Mouse (Mus musculus) frontal cortex, adult 2 months (tissue): ENCODE results near the gene Agtpbp1. TPM values are rescaled to one million over a fixed set of nuclear protein-coding genes. Genes with fewer than 3 reads are reported as not detected.

ENCODE experiments used
- DNase-seq, 2 experiments: peaks; one replicate each; pipeline ENCODE4 v3.0.0; 2022; ENCODE audit warnings: low spot score in 1 of 2; ENCODE audit errors: extremely low spot score in 1 of 2
- polyA plus RNA-seq: library from polyadenylated mRNA; depleted of rRNA; stranded (reverse); fragments of >200 nt; gene quantifications from 2 replicates; pipeline ENCODE4 v1.2.3, GENCODE M21; 2012

Agtpbp1 gene
- polyA plus RNA-seq, 1 experiment, result 80.0 TPM

DNA sequence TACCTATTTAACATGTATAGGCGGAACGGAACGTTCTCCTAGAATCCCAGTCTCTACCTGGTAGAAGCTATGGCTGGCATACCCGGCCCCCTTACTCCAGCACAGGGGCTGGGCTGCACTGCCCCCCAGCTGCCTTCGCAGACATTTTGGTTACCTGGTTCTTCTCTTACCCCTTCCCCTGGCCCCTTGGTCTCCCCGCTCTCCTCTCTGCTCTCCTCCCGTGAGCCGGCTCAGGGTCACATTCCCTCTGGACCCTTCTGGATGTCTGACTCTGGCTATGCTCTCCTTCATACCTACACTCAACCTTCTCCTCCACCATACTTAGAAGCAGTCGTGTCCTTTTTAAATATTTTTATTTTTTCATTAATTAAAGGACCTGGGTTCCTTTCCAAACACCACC is 546 bp downstream of the Agtpbp1 start:
- DNase-seq, result peak in 1 of 2 experiments; percentile 34

DNA sequence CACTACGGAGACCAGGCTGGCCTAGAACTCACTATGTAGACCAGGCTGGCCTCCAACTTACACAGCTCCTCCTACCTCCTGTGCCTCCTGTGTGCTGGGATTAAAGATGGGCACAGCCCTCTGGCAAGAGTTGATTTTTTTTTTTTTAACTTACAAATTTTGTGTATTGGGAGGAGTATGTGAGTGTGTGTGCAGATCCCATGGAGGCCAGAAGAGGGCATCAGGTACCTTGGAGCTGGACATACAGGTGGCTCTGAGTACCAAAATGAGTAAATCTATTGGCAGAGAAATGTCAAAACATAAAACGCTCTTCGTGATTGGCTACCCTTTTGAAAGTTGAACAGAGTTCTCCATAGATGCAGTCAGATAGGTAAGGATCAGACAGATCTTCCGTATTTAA is 4.1 kb downstream of the Agtpbp1 start:
- DNase-seq, result no peak

DNA sequence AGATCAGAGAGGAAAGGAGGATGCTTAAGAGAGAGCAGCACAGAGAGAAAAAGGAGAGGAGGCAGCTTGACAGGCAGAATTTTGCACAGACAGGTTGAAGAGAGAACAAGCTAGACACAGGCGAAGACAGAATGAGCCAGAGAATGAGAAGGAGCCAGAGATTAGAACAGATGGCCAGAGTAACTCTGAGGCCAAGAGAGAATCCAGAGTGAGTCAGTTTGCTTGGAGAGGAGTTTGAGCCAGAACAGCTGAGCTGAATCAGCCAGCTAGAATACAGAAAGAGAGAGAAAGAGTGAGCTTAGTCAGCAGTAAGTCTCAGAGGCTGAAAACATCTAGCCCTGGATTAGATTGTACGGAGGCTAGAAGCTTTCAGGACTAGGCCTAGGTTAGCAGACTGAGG is 12.5 kb downstream of the Agtpbp1 start:
- DNase-seq, result peak; percentile 78 to 84

DNA sequence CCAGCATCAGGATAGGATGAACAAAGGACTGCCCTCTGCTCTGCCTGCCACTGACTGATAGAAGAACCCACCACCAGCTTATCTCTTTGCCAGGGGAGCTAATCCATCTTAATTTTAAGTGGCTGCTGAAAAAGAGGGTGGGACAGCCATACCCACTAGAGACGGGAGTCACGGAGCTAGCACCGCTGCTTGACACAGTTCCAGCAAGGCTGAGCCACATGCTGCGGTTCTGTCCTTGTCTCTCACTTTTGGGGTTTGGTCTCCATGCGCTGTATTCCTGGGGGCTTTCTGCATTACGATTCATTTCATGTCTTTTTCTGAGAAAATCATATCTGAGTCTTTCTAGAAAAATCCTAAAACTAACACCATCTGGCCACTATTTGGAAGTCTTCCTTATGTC is 13.9 kb downstream of the Agtpbp1 start:
- DNase-seq, result no peak

DNA sequence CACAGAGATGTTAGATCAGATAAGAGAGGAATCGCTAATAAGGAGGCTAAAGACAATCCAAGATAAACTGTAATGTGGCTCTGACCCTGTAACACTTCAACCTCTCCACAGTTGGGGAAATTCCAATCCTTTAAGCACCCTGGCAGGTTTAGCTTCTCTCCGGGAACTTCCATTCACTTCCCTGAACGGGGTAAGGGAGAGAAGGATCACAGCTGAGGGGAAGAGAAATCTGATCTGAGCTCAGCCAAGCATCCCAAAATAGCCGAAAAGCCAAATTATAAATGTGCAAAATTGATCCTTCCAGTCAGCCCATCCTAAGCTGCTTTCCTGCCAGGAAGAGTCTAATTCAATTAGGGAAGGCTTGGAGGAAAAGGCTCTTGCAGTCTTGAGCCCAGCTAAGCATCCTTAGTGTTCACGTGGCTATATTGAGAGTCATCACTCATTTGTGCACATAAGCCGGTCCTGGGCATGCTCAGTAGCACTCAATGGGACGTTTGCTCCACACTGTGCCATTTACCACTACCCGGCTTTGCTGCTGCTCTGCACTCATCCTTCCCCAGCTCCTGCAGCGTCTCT is 19.0 kb downstream of the Agtpbp1 start:
- peak in 1 of 2 experiments; percentile 23 for DNase-seq

DNA sequence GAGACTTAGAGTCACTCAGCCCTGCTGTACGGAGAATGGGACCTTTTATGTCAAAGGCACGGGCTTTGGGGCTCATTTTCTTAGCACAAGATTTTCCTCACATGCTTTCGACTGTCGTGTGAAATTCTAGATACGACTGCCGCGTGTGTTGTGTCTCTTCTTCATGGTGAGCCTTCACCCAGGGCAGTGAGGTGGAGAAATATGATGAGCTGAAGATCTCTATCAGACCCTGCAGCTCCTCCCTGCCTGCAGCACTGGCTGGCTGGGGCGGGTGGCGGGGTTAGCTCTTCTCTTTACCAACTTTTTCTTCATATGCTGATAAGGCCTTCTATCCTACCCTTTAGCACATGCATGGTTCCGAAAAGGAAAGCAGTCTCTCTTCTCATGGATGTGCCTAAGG is 20.1 kb downstream of the Agtpbp1 start:
- no peak for DNase-seq

DNA sequence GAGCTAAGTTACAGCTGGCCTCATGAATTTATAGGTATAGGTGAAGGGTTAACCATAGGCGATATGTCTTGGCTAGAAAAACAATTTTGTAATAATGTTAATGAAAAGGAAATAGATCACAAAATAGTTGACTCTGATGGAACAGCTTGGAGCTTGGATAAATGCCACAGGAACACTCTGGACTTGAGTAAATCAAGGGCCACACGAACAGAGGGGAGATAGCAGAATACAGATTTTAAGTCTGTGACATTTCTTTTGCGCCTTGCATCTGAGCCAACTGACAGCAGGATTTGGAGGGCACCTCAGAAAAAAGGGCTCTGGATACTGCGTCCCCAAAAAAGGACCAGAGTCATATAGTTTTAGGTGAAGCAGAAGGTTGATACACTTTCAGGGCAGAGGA is 20.5 kb downstream of the Agtpbp1 start:
- no peak for DNase-seq

DNA sequence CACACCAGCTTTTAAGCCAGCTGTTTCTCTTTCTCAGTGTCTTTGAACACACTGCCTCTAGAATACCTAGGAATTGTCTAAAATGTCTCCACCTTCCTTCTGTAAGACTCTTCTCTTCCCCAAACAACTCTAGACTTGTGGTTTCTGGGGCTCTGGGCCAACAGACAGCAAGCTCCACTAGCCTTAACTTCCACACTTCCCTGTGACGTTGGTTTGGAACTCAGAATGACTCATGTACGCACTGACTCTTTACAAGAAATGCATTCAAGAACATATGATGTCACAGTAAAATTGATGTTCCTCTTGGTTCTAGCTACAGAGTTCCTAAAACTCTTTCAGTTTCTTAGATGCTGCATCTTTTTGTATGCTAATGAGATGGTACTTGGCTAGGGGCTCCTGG is 22.6 kb downstream of the Agtpbp1 start:
- no peak for DNase-seq

DNA sequence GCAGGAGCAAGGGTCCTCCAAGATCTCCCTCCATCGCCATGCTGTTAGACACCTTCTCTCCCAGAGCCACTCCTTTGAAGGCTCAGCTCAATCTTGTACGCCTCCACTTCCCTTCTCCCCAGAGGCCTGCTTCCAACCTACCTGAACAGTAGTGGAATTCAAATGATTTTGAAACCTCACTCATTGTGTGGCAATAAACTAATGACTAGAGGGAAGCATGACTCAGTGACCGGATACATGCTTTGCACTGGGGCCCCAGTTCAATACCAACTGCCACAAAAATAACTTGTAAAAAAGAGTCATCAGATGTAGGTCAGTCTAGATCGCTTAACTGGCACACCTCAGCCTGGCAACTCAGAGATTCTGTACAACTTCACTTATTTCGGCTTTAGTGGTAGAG is 26.3 kb downstream of the Agtpbp1 start:
- no peak for DNase-seq

DNA sequence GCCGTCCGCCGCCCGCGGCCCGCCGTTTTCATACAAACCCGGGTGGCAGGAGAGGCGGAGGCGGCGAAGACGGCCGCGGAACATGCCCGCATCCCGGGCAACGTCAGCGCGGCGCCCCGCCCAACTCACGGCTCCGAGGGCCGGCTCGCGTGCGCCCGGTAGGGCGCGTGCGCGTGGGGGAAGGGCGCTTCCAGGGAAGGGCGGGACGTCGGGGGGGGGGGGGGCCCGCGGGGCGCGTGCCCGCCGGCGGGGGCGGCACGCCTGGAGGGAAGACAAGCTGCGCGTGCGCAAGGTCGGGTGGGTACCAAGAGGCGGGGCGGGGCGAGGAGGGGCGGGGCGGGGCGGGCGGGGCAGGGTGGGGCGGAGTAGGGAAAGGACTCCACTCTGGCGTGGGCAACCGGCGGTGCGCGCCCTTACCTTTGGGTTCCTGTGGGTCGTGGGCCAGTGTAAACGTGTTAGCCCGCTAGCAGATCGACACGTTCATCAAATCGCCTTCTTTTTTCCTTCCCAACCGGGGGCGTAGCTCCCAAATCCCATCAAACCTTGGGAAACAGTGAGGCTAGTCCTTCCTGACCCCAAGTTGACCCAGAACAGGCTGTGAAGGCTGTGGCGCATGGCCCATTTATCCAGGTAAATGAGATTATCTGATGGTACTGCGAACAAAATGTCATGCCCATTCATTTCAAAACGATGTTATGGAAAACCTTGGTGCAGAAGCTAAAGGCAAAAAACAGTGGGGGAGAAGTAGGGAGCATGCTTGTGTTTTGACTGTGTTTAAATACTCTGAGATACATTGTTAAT is 27.6 kb downstream of the Agtpbp1 start:
- DNase-seq, result peak; percentile 47 to 90

DNA sequence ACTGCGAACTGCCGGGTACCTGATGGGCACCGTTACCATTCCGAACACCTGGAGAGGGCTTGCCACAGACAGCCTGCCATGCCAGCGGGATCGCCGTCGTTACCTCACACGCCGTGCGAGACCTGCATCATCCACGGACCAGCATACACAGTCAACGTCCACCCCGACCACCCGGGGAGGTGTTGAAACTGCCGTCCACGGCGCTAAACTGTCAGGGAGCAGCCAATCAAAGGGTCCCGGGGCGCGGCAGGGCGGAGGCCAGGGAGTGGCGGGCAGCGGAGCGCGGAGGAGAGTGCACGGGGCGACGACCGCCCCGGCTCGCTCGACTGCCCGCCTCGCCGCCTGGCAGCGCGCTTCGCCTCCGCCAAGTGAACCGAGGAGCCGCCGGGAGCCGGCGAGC is 28.4 kb downstream of the Agtpbp1 start:
- DNase-seq, result peak in 1 of 2 experiments; percentile 38

DNA sequence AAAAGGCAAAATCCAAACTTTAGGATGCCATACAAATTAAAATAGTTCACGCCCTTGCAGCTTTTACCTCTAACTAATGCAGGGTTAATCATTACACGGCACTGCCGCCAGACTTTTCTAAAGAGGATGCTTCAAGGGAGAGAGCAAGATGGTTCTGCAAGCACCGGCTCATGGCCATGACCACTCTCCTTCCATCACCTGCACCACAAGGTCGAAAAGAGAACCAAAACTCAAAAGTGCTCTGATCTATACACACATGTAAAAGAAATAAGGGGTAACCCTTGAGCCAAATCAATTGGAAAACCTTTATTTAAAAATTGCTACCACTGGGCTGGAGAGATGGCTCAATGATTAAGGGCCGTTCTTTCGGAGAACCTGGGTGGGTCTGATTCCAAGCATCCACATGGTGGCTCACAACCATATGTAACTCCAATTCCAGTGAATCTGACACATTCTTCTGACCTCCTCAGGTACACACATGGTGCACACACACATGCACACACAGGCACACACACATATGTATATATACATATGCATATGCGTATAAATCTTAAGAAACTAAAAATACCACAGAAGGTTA is 29.3 kb downstream of the Agtpbp1 start:
- no peak for DNase-seq

DNA sequence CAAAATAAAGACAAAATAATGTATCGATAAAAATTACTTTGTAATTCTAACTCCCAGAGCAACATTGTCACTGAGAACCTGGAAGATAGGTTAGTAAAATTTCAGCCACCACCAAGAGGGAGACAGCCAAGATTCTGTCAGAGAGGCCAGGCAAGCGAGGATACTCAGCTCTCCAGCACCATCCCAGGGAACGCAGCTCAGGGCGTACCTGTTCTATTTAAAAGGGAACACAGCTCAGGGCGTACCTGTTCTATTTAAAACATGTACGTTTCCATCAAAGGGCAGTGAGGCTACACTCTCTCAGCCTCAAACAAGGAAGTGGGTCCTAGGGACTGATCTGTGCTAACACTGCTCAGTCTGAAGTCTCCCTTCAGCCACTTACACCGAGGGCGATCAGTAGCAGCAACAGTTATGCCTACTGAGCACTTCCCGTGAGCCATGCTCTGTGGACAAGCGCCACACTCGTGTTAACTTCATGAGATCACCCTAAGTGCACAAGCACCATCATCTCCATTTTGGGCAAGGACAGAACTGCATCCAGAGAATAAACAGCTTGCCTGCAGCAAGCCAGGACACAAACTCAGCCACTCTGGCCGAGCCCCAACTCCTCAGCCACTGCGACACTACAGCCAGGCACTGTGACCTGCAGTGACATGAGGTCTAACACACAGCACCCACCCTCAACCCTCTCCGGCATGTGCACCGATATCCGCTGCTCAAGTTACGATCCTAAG is 30.1 kb downstream of the Agtpbp1 start:
- DNase-seq, result no peak

DNA sequence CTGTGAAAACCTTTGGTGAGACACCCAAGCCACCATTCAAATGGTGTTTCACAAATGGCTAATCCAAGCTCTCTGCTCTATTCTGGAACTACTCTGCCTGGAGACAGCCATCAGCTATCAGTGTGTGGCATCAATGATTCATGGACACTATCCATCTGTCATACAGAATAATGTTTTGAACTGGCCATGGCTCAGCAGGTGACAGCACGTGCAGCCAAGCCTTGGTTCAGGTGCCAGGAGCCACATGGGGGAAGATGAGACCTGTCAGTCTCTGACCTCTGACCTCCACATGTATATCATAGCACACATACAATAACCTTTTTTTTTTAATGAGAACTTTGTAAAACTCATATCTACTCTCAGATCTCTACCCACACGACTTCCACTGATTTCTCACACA is 32.3 kb downstream of the Agtpbp1 start:
- DNase-seq, result no peak

DNA sequence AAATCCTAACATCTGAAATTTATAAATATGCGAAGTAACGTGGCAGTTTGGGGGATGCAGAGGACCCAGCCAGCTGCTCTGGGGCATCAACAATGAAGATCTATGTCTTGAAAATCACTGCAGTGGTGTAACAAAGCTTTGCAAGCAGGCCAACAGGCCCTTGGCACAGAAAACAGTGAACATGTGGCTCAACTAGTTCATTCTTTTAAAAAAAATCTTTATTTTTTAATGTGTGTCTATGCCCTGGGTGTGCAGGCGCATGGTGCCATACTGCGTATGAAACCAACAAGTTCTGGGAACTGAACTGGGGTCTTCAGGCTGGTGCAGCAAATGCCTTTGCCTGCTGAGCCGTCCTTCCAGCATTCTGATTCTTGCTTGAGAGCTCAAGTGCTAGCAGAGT is 32.7 kb downstream of the Agtpbp1 start:
- DNase-seq, result no peak

DNA sequence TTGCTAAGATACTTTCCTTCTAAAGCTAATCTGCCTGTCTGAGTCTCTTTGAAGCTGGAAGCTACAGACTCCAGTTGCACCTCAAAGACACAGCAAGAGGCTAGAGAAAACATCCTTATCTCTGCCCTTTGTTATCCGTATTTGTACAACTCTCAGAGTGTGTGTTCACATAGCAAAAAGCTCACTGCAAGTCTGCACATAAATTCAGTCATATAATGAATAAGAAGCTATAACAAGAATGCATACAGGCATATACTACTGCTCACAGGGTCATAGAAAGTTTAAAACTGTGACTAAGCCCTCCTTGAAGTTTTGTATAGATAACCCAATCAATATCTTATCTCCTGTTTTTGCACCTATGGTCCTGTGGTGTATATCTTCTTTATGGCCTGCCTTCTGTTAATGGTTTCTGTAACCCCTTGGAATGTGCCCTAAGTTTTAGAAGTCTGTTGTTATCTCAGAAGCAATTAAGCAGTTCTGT is 35.7 kb downstream of the Agtpbp1 start:
- no peak for DNase-seq

DNA sequence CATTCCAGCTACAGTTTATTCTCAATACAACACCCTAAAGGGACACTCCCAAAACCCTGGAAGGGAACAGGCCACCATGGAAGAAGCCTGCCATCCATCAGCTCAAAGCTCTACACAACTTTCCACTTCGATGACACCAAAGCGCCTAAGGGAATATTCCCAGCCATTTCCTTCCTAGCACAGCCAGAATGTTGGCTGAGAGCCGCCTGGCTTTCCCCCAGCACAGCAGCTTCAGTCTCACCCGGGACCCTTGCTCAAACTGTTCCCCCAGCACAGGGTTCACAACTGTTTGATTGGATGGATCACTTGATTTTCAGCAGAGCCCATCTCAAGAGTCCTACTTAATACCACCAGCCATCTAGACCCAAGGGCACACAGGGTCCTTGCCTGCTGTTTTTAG is 37.3 kb downstream of the Agtpbp1 start:
- no peak for DNase-seq

DNA sequence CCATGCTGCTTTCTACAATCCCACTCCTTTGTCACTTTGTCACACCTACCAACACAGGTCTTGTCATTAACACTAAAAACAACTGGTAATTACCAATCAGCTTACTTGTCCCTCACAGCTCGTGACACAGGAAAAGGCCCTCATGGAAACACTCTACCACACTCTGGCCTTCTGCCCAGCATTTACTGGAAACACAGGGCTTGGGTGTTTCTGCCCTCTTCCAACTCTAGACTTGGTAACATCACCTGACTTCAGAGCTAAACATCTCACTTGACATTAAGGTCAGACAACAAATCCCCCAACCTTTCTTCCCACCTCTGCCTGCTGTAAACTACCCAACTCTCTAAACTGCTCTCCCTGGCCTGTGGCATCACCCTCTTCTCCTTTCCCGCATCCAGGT is 37.9 kb downstream of the Agtpbp1 start:
- DNase-seq, result no peak

DNA sequence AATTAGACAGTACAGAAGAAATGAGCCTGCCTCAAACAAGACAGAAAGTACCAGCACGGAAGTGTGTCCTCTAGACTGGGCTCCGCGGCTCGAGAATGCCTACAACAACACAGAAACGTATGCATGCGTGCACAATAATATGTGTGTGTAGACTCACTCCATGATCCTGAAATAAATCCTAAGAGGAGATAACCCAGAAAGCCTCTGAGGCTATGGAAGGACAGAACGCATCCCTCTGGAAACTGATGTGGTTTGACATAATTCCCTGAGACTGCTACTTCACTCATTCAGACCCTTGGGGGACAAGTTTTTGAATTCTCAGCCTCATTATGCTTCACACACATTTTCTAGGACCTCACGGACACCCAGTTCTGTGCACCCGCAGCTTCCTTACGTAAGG is 42.6 kb downstream of the Agtpbp1 start:
- DNase-seq, result no peak

DNA sequence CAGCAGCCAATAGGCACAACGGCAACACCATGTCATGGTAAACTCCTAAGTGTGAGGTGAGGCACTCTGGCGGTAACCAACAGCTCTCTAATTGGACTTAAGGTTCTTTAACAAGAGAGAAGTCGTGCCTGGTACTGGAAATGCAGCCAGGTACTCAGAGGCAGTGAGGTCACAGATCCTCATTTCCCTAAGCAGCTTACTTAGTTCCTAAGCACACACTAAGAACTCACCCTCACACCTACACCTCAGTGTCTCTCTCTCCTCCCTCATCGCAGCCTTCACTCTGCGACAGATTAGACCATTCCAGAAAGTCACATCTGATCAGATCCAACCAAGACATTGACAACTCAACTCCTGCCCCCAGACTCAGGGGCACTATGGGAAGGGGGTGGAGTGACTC is 45.0 kb downstream of the Agtpbp1 start:
- DNase-seq, result no peak

DNA sequence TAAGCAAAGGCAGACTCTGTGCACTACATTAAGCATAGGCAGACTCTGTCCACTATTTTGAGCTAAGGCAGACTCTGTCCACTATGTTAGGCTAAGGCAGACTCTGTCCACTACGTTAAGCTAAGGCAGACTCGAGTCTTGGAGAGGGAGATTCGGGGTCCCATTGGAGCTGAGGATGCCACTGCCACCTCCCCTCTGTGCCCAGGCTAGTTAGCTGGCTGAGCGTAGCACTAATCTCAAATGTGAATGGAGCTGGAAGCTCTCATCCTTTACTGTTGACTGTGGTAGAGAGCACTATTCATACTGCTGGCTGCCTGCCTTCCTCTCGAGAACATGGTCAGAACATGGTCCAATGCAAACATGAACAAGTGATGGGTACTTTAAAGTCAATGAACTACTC is 46.4 kb downstream of the Agtpbp1 start:
- no peak for DNase-seq
